Mouse (Mus musculus) layer of hippocampus, adult 11-12 months (tissue): ENCODE results near the gene Ifna1.
A peak's percentile ranks its signal among the peaks of the same experiment; 100 is the strongest.
"Not testable (repeated sequence)": the region's sequence is repeated elsewhere in the genome, so short reads cannot be mapped to it uniquely, and the experiment has no call there.

Source experiments
- DNase-seq: peaks from one replicate; pipeline ENCODE4 v3.0.0; 2022; ENCODE audit warnings: low spot score

Gene Ifna1

GRCm38 (mm10) chr4:88849698-88850097 lies at the start of gene Ifna1:
Ifna1 (plus strand) TSS chr4:88850087.
- DNase-seq: no peak

GRCm38 (mm10) chr4:88802954-88803353 lies 46.9 kb upstream of the Ifna1 start, which contains the start of gene Gm13287:
Gm13287 (plus strand) TSS chr4:88803254.
- DNase-seq: not testable (repeated sequence)

- DNase-seq: not testable (repeated sequence)
Observed at GRCm38 (mm10) chr4:88805231-88805630, 44.7 kb upstream of the Ifna1 start, which contains the start of gene Gm13288. Gm13288 (plus strand) TSS chr4:88805531.

GRCm38 (mm10) chr4:88805761-88806160 lies 44.1 kb upstream of the Ifna1 start:
- not testable (repeated sequence) for DNase-seq

GRCm38 (mm10) chr4:88815928-88816327 lies 34.0 kb upstream of the Ifna1 start, which contains the start of gene Ifna7:
Ifna7 (plus strand) TSS chr4:88816228.
- no peak for DNase-seq

- DNase-seq: no peak
Observed at GRCm38 (mm10) chr4:88819659-88820058, 30.2 kb upstream of the Ifna1 start, which contains the start of gene Ifna11. Ifna11 (plus strand) TSS chr4:88819959.

GRCm38 (mm10) chr4:88822995-88823394 lies 26.9 kb upstream of the Ifna1 start:
- DNase-seq: no peak

GRCm38 (mm10) chr4:88827116-88827515 lies 22.8 kb upstream of the Ifna1 start, which contains the start of gene Ifna6:
Ifna6 (plus strand) TSS chr4:88827416.
- not testable (repeated sequence) for DNase-seq

GRCm38 (mm10) chr4:88830523-88830922 lies 19.4 kb upstream of the Ifna1 start:
- DNase-seq: peak; percentile 26

- DNase-seq: not testable (repeated sequence)
Observed at GRCm38 (mm10) chr4:88835225-88835624, 14.7 kb upstream of the Ifna1 start, which contains the start of gene Ifna5. Ifna5 (plus strand) TSS chr4:88835525.

GRCm38 (mm10) chr4:88838828-88839227 lies 11.1 kb upstream of the Ifna1 start:
- DNase-seq: no peak

- no peak for DNase-seq
Observed at GRCm38 (mm10) chr4:88840058-88840457, 9.8 kb upstream of the Ifna1 start.

- DNase-seq: no peak
Observed at GRCm38 (mm10) chr4:88841438-88841911, 8.4 kb upstream of the Ifna1 start, which contains the start of gene Ifna4. Ifna4 (plus strand) TSS chr4:88841861.

- DNase-seq: no peak
Observed at GRCm38 (mm10) chr4:88845334-88845733, 4.6 kb upstream of the Ifna1 start.

GRCm38 (mm10) chr4:88851026-88851763 lies 1.3 kb downstream of the Ifna1 start:
- DNase-seq: no peak

GRCm38 (mm10) chr4:88859214-88859613 lies 9.3 kb downstream of the Ifna1 start:
- no peak for DNase-seq

- DNase-seq: no peak
Observed at GRCm38 (mm10) chr4:88863309-88863708, 13.4 kb downstream of the Ifna1 start.

- DNase-seq: no peak
Observed at GRCm38 (mm10) chr4:88864599-88864998, 14.7 kb downstream of the Ifna1 start.

GRCm38 (mm10) chr4:88865011-88865569 lies 15.2 kb downstream of the Ifna1 start:
- DNase-seq: no peak

- DNase-seq: peak; percentile 78
Observed at GRCm38 (mm10) chr4:88867366-88867925, 17.6 kb downstream of the Ifna1 start.

- DNase-seq: no peak
Observed at GRCm38 (mm10) chr4:88867926-88868911, 18.3 kb downstream of the Ifna1 start.
